Mouse (Mus musculus) mesoderm, embryonic 11.5 days (tissue): ENCODE results near the gene Siva1.

ENCODE experiments used
- DNase-seq: peaks from one replicate; pipeline ENCODE4 v3.0.0-alpha.2; 2012; ENCODE audit warnings: low read depth, low spot score

Siva1 gene

DNA sequence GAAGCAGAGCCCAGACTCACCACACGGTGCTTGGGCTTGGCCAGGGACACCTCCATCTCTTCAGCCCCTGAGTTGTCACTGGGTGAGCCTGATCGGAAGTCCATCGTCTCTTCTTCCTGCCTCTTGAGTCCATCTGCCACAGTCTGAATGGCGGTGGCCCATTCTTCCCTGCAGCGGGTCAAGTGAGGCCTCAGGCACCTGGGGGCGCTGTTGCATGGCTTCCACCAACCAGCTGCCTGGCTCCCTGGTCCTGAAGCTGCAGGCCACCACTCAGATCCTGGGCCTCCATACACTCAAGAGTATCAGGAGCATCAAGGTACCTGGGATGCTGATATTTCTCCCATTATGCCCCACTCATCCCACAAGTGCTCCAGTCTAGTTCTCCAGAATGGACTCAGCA lies 14.6 kb downstream of the Siva1 start:
- DNase-seq = peak; percentile 19

- DNase-seq = peak; percentile 72
These were observed 16.3 kb downstream of the Siva1 start for GRCm38 (mm10) chr12:112660576-112661326.

- no peak for DNase-seq
These were observed 16.8 kb downstream of the Siva1 start for GRCm38 (mm10) chr12:112661327-112661605.

DNA sequence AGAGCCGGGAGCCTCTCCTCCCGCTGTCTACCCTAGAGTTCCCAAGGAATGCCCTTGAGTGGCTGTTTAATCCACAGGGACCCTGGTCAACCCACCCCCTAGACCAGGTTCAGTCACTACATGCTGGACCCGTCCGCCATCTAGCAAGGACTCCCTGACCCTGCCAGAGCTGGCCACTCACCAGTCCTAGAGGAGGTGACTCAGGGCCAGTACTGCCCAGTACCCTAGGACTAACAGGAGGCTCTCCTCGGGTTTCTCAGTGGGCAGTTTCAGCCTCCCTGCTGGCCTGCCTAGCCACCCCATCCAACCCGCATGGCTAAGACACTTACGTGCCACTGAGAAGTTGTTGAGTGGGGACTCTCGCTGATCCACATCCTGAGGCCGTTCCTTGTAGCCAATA lies 17.4 kb downstream of the Siva1 start:
- no peak for DNase-seq

GRCm38 (mm10) chr12:112663303-112663702 lies 18.8 kb downstream of the Siva1 start:
- no peak for DNase-seq

GRCm38 (mm10) chr12:112663716-112664115 lies 19.2 kb downstream of the Siva1 start:
- DNase-seq = no peak

GRCm38 (mm10) chr12:112664124-112664523 lies 19.6 kb downstream of the Siva1 start:
- DNase-seq = peak; percentile 41

- no peak for DNase-seq
These were observed 20.2 kb downstream of the Siva1 start for GRCm38 (mm10) chr12:112664656-112665055.

DNA sequence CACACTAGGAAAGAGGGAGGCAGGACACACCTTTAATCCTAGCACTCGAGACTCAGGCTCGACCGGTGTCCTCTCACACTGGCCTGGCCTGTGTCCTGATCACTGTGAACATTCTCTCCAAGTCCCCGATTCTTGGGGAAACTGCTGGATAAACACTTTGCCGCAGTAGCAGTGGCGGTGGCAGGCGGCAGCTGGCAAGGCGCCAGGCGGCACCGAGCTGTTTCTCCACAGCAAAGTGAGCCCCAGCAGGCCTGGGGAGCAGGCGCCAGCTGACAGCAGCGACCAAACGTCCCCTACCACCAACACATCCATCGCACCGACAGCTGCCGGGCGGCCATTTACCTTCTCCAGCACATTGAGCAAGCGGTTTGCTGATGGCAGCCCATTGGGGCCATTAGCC lies 21.0 kb downstream of the Siva1 start:
- DNase-seq = peak; percentile 34

DNA sequence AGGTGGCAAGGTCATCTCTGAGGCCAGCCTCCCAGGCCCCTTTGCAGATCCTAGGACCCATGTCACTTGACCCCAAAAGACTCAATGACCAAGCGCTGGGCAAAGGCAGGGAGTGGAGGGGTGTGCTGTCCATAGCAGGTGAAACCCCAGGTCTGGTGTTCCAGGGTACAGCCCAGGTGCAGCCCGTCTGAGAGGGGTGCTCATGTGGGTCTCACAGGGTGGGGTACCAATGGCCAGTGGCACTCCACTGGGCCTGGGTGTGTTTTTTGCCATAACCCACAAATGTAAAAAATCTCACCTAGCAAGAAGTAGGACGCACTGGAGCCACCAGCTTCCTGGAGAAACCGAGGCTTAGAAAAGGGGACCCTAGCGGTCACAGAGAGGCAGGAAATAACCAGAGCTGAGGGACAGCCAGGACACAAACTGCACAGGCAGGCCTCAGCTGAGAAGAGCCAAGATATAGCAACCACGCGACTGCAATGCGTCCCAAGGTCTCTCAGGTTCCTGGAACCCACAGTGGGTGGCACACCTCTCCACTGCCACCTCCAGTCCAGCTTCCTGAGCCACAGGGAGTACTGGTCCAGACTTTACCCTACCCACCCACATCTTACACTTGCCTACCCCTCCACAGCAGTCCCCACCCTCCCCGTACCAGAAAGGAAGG lies 21.5 kb downstream of the Siva1 start:
- DNase-seq = no peak

DNA sequence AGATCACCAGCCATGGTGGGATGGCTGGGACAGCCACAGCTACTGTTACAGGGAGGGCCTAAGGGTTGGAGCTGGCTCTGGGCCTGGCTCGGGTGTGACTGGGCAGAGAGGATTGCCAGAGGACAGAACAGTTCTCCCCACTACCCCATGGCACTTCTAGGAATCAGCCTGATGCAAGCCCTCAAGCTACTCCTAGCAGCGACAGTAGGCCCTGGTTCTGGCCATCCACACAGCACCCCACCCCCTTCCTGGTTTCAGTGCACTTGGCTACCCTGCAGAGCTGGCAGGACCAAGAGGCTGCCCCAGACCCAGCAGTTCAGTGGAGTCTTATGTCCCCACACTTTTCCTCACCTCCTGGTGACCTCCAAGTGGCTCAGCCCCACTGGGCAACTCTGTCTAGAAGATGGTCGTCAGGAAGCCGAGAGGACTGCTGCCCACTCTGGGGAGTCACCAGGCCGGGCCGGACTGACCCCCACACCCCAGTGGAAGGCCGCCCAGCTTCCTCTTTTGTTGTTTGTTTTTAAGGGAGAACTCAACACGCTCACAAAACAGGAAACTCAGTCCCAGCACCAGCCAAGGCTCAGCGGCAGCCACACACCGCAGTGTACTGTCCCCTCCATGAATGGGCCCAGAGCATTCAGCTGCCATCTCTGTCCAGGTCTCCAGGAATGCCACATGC lies 23.3 kb downstream of the Siva1 start:
- no peak for DNase-seq

DNA sequence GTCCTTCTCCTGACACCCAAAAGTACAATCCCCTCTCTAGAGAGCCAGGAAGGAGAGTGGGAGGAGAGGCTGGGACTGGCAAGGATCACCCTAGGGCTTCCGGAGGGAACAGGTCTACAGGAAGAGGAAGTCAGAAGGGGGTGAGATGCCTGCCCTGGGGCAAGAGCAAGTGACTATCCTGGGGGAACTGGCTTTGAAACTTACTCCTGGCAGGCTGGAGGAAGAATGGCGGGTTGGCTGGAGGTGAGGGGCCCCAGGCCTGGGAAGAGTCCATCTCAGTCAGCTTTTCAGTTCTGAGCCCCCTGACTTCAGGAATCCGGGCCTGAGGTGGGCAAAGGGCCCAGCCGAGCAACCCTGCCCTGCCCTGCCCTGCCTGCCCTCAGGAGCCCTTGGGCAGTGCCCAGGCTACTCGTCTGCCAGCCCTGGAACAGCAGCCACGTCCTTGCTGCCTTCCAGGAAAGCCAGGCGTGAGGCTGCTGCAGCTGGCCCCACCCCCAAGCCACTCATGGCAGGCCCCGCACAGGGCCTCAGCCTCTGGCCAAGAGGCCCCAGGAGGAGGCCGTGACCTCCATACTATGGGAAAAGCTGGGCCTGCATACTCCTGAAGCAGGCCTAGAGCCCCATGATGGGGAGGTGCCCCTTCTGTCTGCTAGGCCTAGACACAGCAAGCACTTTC lies 26.4 kb downstream of the Siva1 start:
- no peak for DNase-seq

GRCm38 (mm10) chr12:112671891-112672290 lies 27.4 kb downstream of the Siva1 start:
- DNase-seq = peak; percentile 22

DNA sequence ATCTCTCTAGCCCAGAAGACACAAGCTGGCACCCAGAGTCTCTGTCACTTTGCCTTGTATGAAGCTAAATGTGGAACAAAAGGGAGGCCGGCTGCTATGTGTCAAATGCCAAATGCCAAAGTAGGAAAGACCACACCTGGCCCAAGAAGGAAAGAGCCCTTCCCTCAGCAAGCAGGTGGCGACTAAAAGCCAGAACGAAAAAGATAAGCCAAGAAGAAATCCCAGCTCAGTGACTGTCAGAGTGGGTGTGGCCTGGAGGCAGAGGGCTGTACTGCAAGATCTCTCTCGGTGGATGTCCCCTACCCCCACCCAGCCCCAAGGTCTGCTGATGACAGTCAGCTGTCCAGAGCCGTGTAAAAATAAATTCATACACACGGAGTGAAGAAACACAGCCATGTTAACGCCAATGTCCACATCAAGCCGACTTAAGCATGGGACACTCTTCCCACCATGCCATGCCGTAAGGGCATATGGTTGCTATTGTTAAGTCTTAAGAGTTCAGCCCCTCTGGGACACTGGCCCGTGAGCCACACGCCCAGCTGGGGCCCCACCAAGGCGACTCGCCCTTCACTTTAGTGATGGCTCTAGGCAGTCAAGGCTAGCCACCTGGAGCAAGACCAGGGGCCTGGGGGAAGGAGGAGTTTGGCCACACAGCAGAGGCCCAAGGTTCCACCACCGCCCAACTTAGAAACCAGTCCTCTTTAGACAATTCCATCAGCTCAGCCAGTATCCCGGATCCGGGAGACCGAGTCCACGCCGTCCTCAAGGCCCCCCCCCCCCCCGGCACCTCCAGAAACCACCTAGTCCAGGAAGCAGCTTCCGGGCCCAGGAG lies 28.5 kb downstream of the Siva1 start:
- peak; percentile 65 for DNase-seq

DNA sequence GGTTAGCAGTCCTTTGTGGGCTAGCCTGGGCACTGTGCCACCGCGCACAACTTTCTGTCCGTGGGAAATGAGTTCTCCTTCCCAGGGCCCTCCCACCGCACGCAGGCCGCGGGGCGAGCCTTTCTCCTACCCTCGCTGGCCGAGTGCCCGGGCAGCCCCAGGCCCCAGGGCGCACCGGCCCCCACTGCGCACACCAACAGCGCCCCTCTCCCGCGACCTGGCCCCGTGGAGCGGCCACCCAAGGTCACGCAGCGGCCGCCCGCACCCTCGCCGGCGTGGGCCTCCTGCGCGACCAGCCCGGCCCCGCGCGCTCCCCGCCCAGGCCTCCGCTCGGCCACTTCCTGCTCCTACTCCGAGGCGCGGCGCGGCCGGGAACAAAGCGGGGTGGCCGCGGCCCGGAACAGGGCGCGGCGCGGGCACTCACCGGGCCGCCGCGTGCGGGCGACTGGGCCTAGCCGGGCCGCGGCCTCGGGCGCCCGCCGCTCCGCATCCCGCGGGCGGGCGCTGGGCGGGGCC lies 29.2 kb downstream of the Siva1 start:
- DNase-seq = peak; percentile 23

- DNase-seq = peak; percentile 38
These were observed 29.9 kb downstream of the Siva1 start, which contains the start of gene Akt1 for GRCm38 (mm10) chr12:112674132-112675011. Akt1 (minus strand) TSS chr12:112674884.

- DNase-seq = peak; percentile 91
These were observed 31.0 kb downstream of the Siva1 start for GRCm38 (mm10) chr12:112675245-112676035.

GRCm38 (mm10) chr12:112677076-112677475 lies 32.6 kb downstream of the Siva1 start:
- no peak for DNase-seq

- DNase-seq = no peak
These were observed 33.6 kb downstream of the Siva1 start for GRCm38 (mm10) chr12:112677943-112678554.
